ENCODE assay signal across 13 mouse cellular contexts in the genomic region with DNA sequence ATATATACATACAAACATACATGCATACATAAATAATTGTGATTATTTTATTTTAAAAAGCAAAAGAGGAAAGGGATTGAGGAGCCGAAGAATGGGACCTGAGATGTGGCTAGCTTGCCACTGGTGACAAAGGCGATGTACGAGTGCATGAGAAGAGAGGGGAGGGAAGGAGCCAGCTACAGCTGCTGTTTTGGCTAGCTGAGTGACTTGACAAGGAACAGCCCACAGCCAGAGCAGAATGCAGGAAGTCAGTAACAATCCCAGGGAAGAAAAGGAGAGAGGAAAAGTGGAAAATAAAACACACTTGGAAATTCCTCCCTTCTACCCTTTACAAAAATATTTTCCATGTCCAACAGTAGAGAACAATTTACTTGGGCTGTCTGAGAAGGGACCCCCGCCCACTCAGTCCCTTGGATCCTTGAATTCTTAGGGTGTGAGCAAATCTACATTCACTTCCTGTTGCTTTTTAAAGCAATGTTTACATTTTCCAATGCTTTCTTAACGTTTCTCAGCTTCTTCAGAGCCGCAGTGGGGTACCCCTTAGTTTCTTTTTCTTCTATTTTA.
DNase-seq lines count a peak whose midpoint lies in the region; ATAC-seq and TF ChIP-seq lines count a peak whose summit lies in the region.
"Had no signal": no experiment of that assay in that cellular context is flagged by ENCODE, and none has a peak within 500 bp of the region (broad histone marks: within the 10 kb centered on the region; RNA-seq: fewer than 3 reads in every experiment).

No protein-coding gene starts in this region.

- no peak overlapping the region for H3K4me2 ChIP-seq in intestine, embryonic 14.5 days (ENCODE audit: low read length)
- no peak overlapping the region for H3K4me2 ChIP-seq in intestine, postnatal 0 days (replicated peaks; ENCODE audit: low read depth)
- H3K4me2 ChIP-seq in heart, embryonic 12.5 days, result no peak overlapping the region
- H3K4me2 ChIP-seq in lung, postnatal 0 days (replicated peaks; ENCODE audit: low read depth, low read length), result no peak overlapping the region

- H3K9ac ChIP-seq in intestine, embryonic 14.5 days (ENCODE audit: low read length), result no peak overlapping the region
- no peak overlapping the region for H3K9ac ChIP-seq in intestine, postnatal 0 days (ENCODE audit: low read depth, low read length)
- no peak overlapping the region for H3K9ac ChIP-seq in heart, embryonic 12.5 days
- H3K9ac ChIP-seq in lung, postnatal 0 days (replicated peaks; ENCODE audit: low read depth), result no peak overlapping the region

- peak; percentile 52 for DNase-seq in intestine, embryonic 14.5 days (ENCODE audit: low spot score)
- DNase-seq in embryonic facial prominence, embryonic 10.5 days (ENCODE audit: low spot score), result no peak
- peak; percentile 76 for DNase-seq in lung, postnatal 0 days (ENCODE audit: low spot score)
- no peak for DNase-seq in ovary, postnatal 14 days (ENCODE audit: low spot score)
- no peak for DNase-seq in spleen, adult 18-20 months
- no peak for DNase-seq in ovary, postnatal 36 days (ENCODE audit: low spot score)
- DNase-seq: cerebellum, adult 2 months; left cerebral cortex, postnatal 4 days had no signal

- ATAC-seq in intestine, embryonic 14.5 days (replicated peaks; ENCODE audit: low FRiP score, low TSS enrichment, low read depth), result no peak
- ATAC-seq in intestine, postnatal 0 days, result no peak
- ATAC-seq in heart, embryonic 12.5 days (ENCODE audit: insufficient number of reproducible peaks, low FRiP score), result peak; percentile 78
- ATAC-seq in lung, postnatal 0 days, result peak; percentile 73
- ATAC-seq: activated CD4-positive, CD25-positive, alpha-beta regulatory T cell, adult 4 months; hindbrain, postnatal 0 days; midbrain, embryonic 16.5 days had no signal

- peak; percentile 41 for TF ChIP-seq EP300 in lung, postnatal 0 days (IDR thresholded peaks at IDR 0.05)

- H3K4me3 ChIP-seq in intestine, embryonic 14.5 days (ENCODE audit: low read depth, low read length), result no peak overlapping the region
- no peak overlapping the region for H3K4me3 ChIP-seq in intestine, postnatal 0 days (ENCODE audit: low read depth, low read length)
- no peak overlapping the region for H3K4me3 ChIP-seq in embryonic facial prominence, embryonic 10.5 days
- H3K4me3 ChIP-seq in heart, embryonic 12.5 days, result no peak overlapping the region
- no peak overlapping the region for H3K4me3 ChIP-seq in lung, postnatal 0 days (ENCODE audit: low read depth, low read length)

- peaks cover 20% of the 10 kb centered on the region for H3K4me1 ChIP-seq in intestine, embryonic 14.5 days (replicated peaks; ENCODE audit: control insufficient read depth, insufficient read depth, low read length)
- H3K4me1 ChIP-seq in intestine, postnatal 0 days (replicated peaks; ENCODE audit: control insufficient read depth, insufficient read depth, low read length), result no peaks in the 10 kb centered on the region; the same call in 1 of the 2 replicates
- peaks cover 18% of the 10 kb centered on the region for H3K4me1 ChIP-seq in embryonic facial prominence, embryonic 10.5 days
- peaks cover 11% of the 10 kb centered on the region for H3K4me1 ChIP-seq in heart, embryonic 12.5 days (replicated peaks)
- no peaks in the 10 kb centered on the region; the same call in 1 of the 2 replicates for H3K4me1 ChIP-seq in lung, postnatal 0 days (ENCODE audit: insufficient read depth, low read depth, low read length)

- no peaks in the 10 kb centered on the region for H3K36me3 ChIP-seq in intestine, embryonic 14.5 days (ENCODE audit: control insufficient read depth, insufficient read depth, low read length)
- H3K36me3 ChIP-seq in intestine, postnatal 0 days (ENCODE audit: control insufficient read depth, insufficient read depth), result no peaks in the 10 kb centered on the region
- 0 out of 2 replicates have a peak, but pooled peaks cover 2% of the 10 kb centered on the region for H3K36me3 ChIP-seq in embryonic facial prominence, embryonic 10.5 days (replicated peaks)
- H3K36me3 ChIP-seq in heart, embryonic 12.5 days, result 0 out of 2 replicates have a peak, but pooled peaks cover under 1% of the 10 kb centered on the region
- no peaks in the 10 kb centered on the region for H3K36me3 ChIP-seq in lung, postnatal 0 days (ENCODE audit: insufficient read depth, low read length)

- no peaks in the 10 kb centered on the region for H3K9me3 ChIP-seq in intestine, embryonic 14.5 days (ENCODE audit: control insufficient read depth, low read length)
- H3K9me3 ChIP-seq in intestine, postnatal 0 days (ENCODE audit: control insufficient read depth), result no peaks in the 10 kb centered on the region
- no peaks in the 10 kb centered on the region for H3K9me3 ChIP-seq in embryonic facial prominence, embryonic 10.5 days
- H3K9me3 ChIP-seq in heart, embryonic 12.5 days (replicated peaks), result no peaks in the 10 kb centered on the region
- no peaks in the 10 kb centered on the region for H3K9me3 ChIP-seq in lung, postnatal 0 days (ENCODE audit: low read length)

- TF ChIP-seq CTCF in intestine, postnatal 0 days (IDR thresholded peaks at IDR 0.05; ENCODE audit: low read depth), result no peak
- no peak for TF ChIP-seq CTCF in lung, postnatal 0 days (IDR thresholded peaks at IDR 0.05)

- WGBS in intestine, embryonic 14.5 days, result 26% methylated on average over 6 of the region's 6 CpGs
- WGBS in intestine, postnatal 0 days, result 35% methylated on average over 6 of the region's 6 CpGs
- WGBS in embryonic facial prominence, embryonic 10.5 days, result 56% methylated on average over 6 of the region's 6 CpGs
- WGBS in heart, embryonic 12.5 days, result 29% methylated on average over 6 of the region's 6 CpGs
- 11% methylated on average over 6 of the region's 6 CpGs for WGBS in lung, postnatal 0 days

- H3K27ac ChIP-seq in intestine, embryonic 14.5 days (ENCODE audit: low read depth), result peak overlapping the region; percentile 39
- H3K27ac ChIP-seq in intestine, postnatal 0 days (ENCODE audit: low read depth, low read length), result no peak overlapping the region; the same call in 1 of the 2 replicates
- peak overlapping the region; percentile 35; the same call in 1 of the 2 replicates for H3K27ac ChIP-seq in embryonic facial prominence, embryonic 10.5 days (replicated peaks)
- peak overlapping the region; percentile 82 for H3K27ac ChIP-seq in heart, embryonic 12.5 days (ENCODE audit: poor library complexity, severe bottlenecking)
- H3K27ac ChIP-seq in lung, postnatal 0 days (ENCODE audit: low read length), result peak overlapping the region; percentile 34
- H3K27ac ChIP-seq: hindbrain, postnatal 0 days had no signal

- H3K27me3 ChIP-seq in intestine, embryonic 14.5 days (replicated peaks; ENCODE audit: control insufficient read depth, insufficient read depth, low read length), result no peaks in the 10 kb centered on the region
- H3K27me3 ChIP-seq in intestine, postnatal 0 days (replicated peaks; ENCODE audit: control insufficient read depth, insufficient read depth, low read length), result no peaks in the 10 kb centered on the region
- H3K27me3 ChIP-seq in embryonic facial prominence, embryonic 10.5 days (replicated peaks; ENCODE audit: low read depth, poor library complexity, severe bottlenecking), result no peaks in the 10 kb centered on the region
- H3K27me3 ChIP-seq in heart, embryonic 12.5 days (replicated peaks), result no peaks in the 10 kb centered on the region
- no peaks in the 10 kb centered on the region for H3K27me3 ChIP-seq in lung, postnatal 0 days (replicated peaks; ENCODE audit: insufficient read depth, low read length)

Comparison
In these comparisons a context has a peak if more than half of its experiments do, and no peak if none do; other contexts are left out.
1. ATAC-seq: peak in heart, embryonic 12.5 days (single experiment) and lung, postnatal 0 days (single experiment); none in intestine, embryonic 14.5 days (single experiment) and intestine, postnatal 0 days (single experiment).
2. DNase-seq: peak in intestine, embryonic 14.5 days (single experiment) and lung, postnatal 0 days (single experiment); none in embryonic facial prominence, embryonic 10.5 days (single experiment), ovary, postnatal 14 days (single experiment), spleen, adult 18-20 months (0 of 2) and ovary, postnatal 36 days (single experiment).